Mouse (Mus musculus): ENCODE data around the gene Nfkb1. TPM values are rescaled to one million over a fixed set of nuclear protein-coding genes. Genes with fewer than 3 reads are reported as not detected.
A peak's percentile ranks its signal among the peaks of the same experiment; 100 is the strongest.

Nfkb1 gene
- polyA plus RNA-seq, 1 experiment, result 23.4 TPM

DNA sequence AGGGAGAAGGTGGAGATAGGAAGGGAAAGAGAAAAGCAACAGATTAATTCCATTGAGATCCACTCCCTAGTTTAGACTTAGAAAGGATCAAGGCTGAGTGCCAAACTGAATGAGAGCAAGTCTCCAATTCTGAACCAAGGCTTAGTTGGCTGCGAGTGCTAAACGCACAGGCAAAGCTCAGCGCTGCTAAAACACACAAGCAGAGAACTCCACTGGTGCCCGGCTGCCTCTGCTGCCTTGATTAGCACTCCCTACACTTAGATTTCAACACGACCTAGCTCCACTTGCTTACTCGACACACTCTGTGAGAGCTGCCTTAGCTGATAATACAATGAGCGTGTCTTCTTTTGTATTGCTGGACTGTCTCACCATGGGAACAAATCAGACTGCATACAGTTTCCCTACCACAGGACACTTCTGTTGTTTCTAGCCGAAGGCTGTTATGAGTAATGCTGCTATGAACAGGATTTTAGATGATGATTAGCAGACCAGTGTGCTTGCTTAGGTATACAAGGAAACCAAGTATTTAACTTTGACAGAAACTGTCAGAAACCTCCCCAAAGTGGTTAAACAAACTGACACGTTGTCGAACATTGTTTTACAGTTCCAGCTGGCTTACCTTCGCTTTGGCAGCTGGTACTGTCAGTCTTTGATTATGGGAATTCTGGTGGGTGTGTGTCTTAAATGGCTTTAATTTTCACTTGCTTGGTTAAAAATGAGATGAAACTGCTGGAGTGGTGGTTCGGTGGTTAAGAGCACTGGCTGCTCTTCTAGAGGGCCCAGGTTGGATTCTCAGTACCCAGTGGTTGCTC is 134.3 kb downstream of the Nfkb1 start:
- DNase-seq (ENCODE audit: extremely low spot score in 1 of 2, low spot score in 1 of 2), result peak in 1 of 2 experiments; percentile 36

DNA sequence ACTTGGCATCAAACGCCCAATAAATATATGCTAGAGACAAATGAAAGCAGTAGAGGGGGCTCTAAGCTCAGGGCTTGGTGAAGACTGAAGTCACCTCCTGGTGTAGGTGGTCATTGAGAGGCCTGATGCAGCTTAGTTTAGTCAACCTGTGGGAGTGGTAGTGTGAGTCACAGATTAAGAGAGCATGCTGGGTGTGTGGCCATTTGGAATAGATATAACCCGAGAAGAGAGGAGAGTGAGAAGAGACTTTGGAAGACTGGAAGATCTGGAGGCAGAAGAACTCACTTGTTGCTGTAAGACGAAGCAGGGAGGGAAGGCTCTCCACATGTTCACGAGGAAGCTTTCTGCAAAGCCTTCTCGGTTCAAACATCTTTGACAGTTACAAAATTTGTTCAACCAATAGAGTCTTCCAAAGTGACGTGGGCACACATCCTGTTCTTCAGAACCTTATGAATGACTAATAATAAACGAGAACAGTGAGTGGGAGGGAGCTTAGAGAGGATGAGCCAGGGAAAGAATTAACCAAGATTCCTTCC is 135.2 kb downstream of the Nfkb1 start:
- peak; percentile 11 to 52 for DNase-seq (ENCODE audit: extremely low spot score in 1 of 2, low spot score in 1 of 2)

DNA sequence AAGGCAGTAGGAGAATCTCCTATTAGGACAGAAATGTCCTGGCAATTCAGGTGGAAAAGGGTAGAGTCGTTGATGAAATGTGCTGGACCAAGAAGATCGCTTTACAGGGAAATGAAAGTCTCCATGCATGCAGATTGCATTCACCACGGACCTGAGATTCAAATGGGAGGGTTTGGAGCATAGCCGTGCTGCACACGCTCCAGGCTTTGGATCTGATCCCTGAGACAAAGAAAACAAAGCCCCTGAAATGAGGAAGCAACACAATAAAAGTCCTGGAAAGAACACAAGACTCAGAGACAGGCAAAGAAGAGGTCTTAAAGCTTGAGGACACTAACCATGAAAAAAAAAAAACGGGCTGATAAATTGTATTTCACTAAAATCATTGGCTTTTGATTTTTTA is 136.2 kb downstream of the Nfkb1 start:
- no peak for DNase-seq (ENCODE audit: extremely low spot score in 1 of 2, low spot score in 1 of 2)

DNA sequence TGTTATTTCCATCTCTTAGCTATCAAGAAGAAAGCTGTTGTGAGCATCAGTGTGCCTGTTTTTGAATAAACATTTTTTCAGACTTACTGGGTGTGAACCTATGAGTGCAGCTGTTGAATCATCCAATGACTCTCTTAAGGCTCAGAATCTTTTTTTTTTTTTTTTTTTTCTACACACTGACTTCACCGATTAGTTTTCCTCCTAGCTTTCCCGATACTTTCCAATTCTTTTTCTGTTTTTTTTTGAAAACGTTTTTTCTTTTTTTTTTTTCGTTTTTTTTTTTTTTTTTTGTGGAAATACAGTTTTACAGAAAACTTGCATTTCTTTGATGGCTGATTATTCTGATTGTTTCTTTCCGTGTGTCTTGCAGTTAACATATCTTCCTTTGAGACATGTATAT is 138.5 kb downstream of the Nfkb1 start:
- no peak for DNase-seq (ENCODE audit: extremely low spot score in 1 of 2, low spot score in 1 of 2)

DNA sequence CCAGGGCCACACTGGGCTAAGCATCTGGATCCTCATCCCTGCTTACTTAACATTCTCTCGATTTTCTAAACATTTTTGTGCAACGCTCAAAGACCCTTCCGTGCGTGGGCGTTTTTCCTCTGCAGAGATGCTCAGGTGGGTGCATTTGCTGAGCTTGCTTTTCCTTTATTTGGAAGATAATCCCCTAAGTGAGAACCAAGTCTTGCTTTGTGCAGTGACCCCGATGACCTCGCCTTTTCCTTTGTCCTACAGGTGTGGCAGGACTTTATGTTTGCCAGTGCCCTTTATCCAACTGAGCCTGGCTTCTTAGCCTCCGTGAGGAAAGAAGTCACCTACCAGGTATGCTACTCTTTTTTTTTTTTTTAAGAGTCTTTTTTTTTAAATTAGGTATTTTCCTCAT is 144.0 kb downstream of the Nfkb1 start:
- DNase-seq (ENCODE audit: extremely low spot score in 1 of 2, low spot score in 1 of 2), result no peak

DNA sequence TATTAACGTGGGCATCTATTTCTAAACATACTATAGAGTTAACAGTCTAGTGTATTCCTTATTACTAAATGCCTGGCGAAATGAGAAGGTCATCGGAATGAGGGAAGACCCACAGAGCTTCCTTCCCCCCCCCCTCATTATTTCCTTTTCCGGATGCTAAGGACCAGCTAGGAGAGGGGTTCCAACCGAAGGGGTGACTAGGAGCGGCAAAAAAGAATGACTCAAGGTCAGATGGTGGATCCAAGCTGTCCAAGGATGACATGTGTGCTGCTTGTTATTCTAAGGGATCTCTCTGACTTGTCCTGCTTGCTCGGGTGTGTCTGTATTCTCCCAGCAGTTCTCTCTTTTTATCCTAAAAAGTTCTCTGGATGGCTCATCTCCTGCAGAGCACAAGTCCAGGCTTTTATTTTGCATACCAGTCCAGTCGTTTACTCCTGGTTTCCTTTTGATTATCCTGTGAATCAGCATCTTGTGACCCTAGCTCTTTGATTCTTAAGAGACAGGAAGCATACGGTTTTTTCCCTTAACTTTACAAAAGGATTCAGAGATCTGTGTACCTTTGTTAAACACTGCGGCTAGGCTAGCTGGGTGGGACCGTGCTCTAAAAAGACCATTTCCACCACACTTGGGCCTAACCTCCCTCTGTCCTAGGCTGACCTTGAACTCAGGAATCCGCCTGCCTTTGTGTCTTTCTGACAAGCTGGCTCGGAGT is 145.0 kb downstream of the Nfkb1 start:
- no peak for DNase-seq (ENCODE audit: extremely low spot score in 1 of 2, low spot score in 1 of 2)

Other genes with a start within 250 kb of the Nfkb1 start
- 5.3 and 5.4 TPM in 2 replicates for gene Manba, start 205.9 kb downstream of the Nfkb1 start, polyA plus RNA-seq (2012; rRNA removed)
- gene Slc39a8, start 133.7 kb upstream of the Nfkb1 start, polyA plus RNA-seq (2012; rRNA removed), result 3.4 and 3.8 TPM in 2 replicates

Data from frontal cortex, adult 2 months (tissue).